Mouse (Mus musculus) limb, embryonic 14.5 days (tissue): ENCODE measurements around the gene Gm38655. TPM values are rescaled to one million over a fixed set of nuclear protein-coding genes. Genes with fewer than 3 reads are reported as not detected.
A peak's percentile ranks its signal among the peaks of the same experiment; 100 is the strongest.

Source experiments
- ATAC-seq: fragments of 200-750 bp; cut with Nextera tagmentation; 2 replicates; pipeline ENCODE4 v1.8.0; 2017; ENCODE audit warnings: low read depth, moderate number of reproducible peaks, moderate TSS enrichment; ENCODE audit not compliant: low FRiP score
- DNase-seq: peaks from one replicate; pipeline ENCODE4 v3.0.0-alpha.2; 2015; ENCODE audit warnings: low spot score
- H3K27ac ChIP-seq: fragments of 300-500 bp; sonication (generic); replicated peaks from 2 replicates; pipeline ENCODE4 v1.5.1; 2014; ENCODE audit warnings: low read depth, mild to moderate bottlenecking, low read length, moderate library complexity, mixed read lengths
- H3K27me3 ChIP-seq: fragments of 300-500 bp; sonication (generic); 2 replicates; pipeline ENCODE4 v1.6.1; 2014; ENCODE audit warnings: low read length, mixed read lengths; ENCODE audit not compliant: control insufficient read depth, insufficient read depth
- H3K36me3 ChIP-seq: fragments of 300-500 bp; sonication (generic); 2 replicates; pipeline ENCODE4 v1.6.1; 2014; ENCODE audit warnings: mild to moderate bottlenecking, low read length, moderate library complexity, mixed read lengths; ENCODE audit not compliant: control insufficient read depth, insufficient read depth
- H3K4me1 ChIP-seq: fragments of 300-500 bp; sonication (generic); 2 replicates; pipeline ENCODE4 v1.6.1; 2014; ENCODE audit warnings: antibody characterized with exemption, low read length, mixed read lengths; ENCODE audit not compliant: control insufficient read depth, insufficient read depth
- H3K4me2 ChIP-seq: fragments of 300-500 bp; sonication (generic); replicated peaks from 2 replicates; pipeline ENCODE4 v1.6.1; 2014; ENCODE audit warnings: low read depth, mild to moderate bottlenecking, low read length, moderate library complexity; ENCODE audit not compliant: severe bottlenecking
- H3K4me3 ChIP-seq: fragments of 300-500 bp; sonication (generic); replicated peaks from 2 replicates; pipeline ENCODE4 v1.5.1; 2014; ENCODE audit warnings: low read length
- H3K9ac ChIP-seq: fragments of 300-500 bp; sonication (generic); 2 replicates; pipeline ENCODE4 v1.6.1; 2014; ENCODE audit warnings: mild to moderate bottlenecking, low read depth, low read length, moderate library complexity; ENCODE audit not compliant: severe bottlenecking
- H3K9me3 ChIP-seq: fragments of 300-500 bp; sonication (generic); 2 replicates; pipeline ENCODE4 v1.6.1; 2016; ENCODE audit warnings: low read length; ENCODE audit not compliant: control insufficient read depth
- POLR2A ChIP-seq: fragments of 200-500 bp; IDR thresholded peaks from 2 replicates; pipeline ENCODE4 v1.8.0; 2012; ENCODE audit warnings: inconsistent platforms, mild to moderate bottlenecking, moderate library complexity, borderline replicate concordance; ENCODE audit not compliant: insufficient read depth, insufficient read length; ENCODE audit errors: extremely low read depth
- WGBS: fragments of 180-500 bp; shearing (Covaris S2); extraction: QIAGEN DNeasy Blood & Tissue Kit; methylation state at CpG from one replicate; pipeline ENCODE4 v1.1.7; 2014; 5-methylcytosine and 5-hydroxymethylcytosine counted together
- polyA plus RNA-seq, 2 experiments: library from polyadenylated mRNA; depleted of rRNA in 1 of 2; stranded (reverse) in 1 of 2; unstranded in 1 of 2; fragments of >200 nt; fragmentation: Nextera tagmentation in 1 of 2; extraction: Ambion mirVana in 1 of 2; gene quantifications; 2 replicates each; pipeline versions ENCODE4 v1.2.1 to v1.2.3; 2012 to 2014

The Gm38655 gene
- polyA plus RNA-seq, 2 experiments: not detected

GRCm38 (mm10) chr17:25187784-25188149 is 12.5 kb upstream of the Gm38655 start:
- DNase-seq: no peak
- Histone ChIP-seq H3K27me3 (no peaks in the 10 kb centered on the region), H3K4me1 (peaks cover 22% of the 10 kb centered on the region), H3K36me3 (peaks cover 28% of the 10 kb centered on the region), H3K4me3 (peak overlapping the region; percentile 83), H3K27ac (peak overlapping the region; percentile 79), H3K9ac (peak overlapping the region; percentile 81), H3K4me2 (peak overlapping the region; percentile 90), H3K9me3 (no peaks in the 10 kb centered on the region)
- 4% methylated on average over 11 of the region's 11 CpGs for WGBS
- no peak for TF ChIP-seq POLR2A
- ATAC-seq: no peak

- Histone ChIP-seq H3K27me3 (no peaks in the 10 kb centered on the region), H3K4me2 (peak overlapping the region; percentile 93), H3K9me3 (no peaks in the 10 kb centered on the region), H3K4me1 (peaks cover 22% of the 10 kb centered on the region), H3K36me3 (peaks cover 12% of the 10 kb centered on the region), H3K4me3 (peak overlapping the region; percentile 79), H3K9ac (peak overlapping the region; percentile 71), H3K27ac (peak overlapping the region; percentile 11; the same call in 1 of the 2 replicates)
- WGBS: 8% methylated on average over 17 of the region's 17 CpGs
- no peak for ATAC-seq
- TF ChIP-seq POLR2A: no peak
- no peak for DNase-seq
These were observed 9.7 kb upstream of the Gm38655 start for GRCm38 (mm10) chr17:25184961-25185360.

DNA sequence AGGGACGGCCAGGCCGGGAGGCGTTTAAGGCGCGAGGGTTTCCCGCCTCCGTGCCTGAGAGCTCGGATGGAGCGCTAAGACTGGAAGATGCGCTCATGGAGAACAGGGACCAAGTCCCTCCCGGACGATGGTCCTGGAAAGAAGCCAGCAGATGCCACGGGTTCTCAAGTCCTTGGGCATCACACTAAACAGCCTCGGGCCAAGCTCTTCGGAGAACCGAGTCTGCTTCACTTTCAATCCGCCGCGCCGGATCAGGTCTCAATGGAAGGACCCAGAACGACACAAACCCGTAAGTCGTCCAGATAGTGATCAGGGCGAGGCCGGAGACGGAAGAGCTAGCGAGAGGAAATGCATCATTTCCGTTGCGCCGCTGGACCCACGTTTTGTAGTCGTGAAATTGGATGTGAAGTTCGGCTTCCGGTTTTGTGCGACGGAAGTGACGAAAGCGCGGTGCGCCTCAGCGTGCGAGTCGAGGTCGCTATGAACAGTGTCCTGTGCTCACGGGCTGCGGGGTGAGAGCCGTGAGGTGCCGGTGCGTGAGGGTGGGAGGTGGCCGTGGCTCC is 8.9 kb upstream of the Gm38655 start, which contains the start of gene BC003965:
TSS of gene BC003965 (plus strand) at position 426 of the 563 bp plus-strand sequence.
- Histone ChIP-seq H3K9me3 (no peaks in the 10 kb centered on the region), H3K27me3 (no peaks in the 10 kb centered on the region), H3K4me3 (peak within 1 kb of the TSS; percentile 79), H3K9ac (peak within 1 kb of the TSS; percentile 80), H3K4me2 (peak within 1 kb of the TSS; percentile 93), H3K4me1 (peaks cover 16% of the 10 kb centered on the region; the same call in 1 of the 2 replicates), H3K27ac (peak within 1 kb of the TSS; percentile 92), H3K36me3 (peaks cover 12% of the 10 kb centered on the region)
- WGBS: under 1% methylated on average over 48 of the region's 50 CpGs
- ATAC-seq: peak; percentile 87
- TF ChIP-seq POLR2A: peak; percentile 57; the same call in 1 of the 2 replicates
- peak; percentile 97 for DNase-seq

GRCm38 (mm10) chr17:25183232-25183631 is 8.0 kb upstream of the Gm38655 start:
- Histone ChIP-seq H3K36me3 (peaks cover 12% of the 10 kb centered on the region), H3K9ac (no peak overlapping the region), H3K4me3 (peak overlapping the region; percentile 79; the same call in 1 of the 2 replicates), H3K27me3 (no peaks in the 10 kb centered on the region), H3K9me3 (no peaks in the 10 kb centered on the region), H3K4me1 (peaks cover 15% of the 10 kb centered on the region; the same call in 1 of the 2 replicates), H3K4me2 (peak overlapping the region; percentile 78; the same call in 1 of the 2 replicates), H3K27ac (no peak overlapping the region)
- DNase-seq: no peak
- no peak for ATAC-seq
- TF ChIP-seq POLR2A: no peak

- Histone ChIP-seq H3K9ac (no peak overlapping the region), H3K4me2 (no peak overlapping the region), H3K27me3 (no peaks in the 10 kb centered on the region), H3K9me3 (no peaks in the 10 kb centered on the region), H3K4me1 (no peaks in the 10 kb centered on the region), H3K27ac (no peak overlapping the region), H3K4me3 (no peak overlapping the region), H3K36me3 (no peaks in the 10 kb centered on the region)
- TF ChIP-seq POLR2A: no peak
- DNase-seq (no peak), ATAC-seq (no peak)
- 76% methylated on average over 3 of the region's 3 CpGs for WGBS
These were observed 2.7 kb downstream of the Gm38655 start for GRCm38 (mm10) chr17:25172558-25172957.
